Mouse (Mus musculus): ENCODE results near the gene Egln2. TPM values are rescaled to one million over a fixed set of nuclear protein-coding genes. Genes with fewer than 3 reads are reported as not detected.

Gene Egln2
- polyA plus RNA-seq (2012), result 4.2 and 5.2 TPM in 2 replicates

- Histone ChIP-seq H3K36me3 (ENCODE audit: control insufficient read depth) (peaks cover 41% of the 10 kb centered on the region), H3K27me3 (ENCODE audit: control insufficient read depth) (no peaks in the 10 kb centered on the region), H3K9me3 (ENCODE audit: control insufficient read depth, low read length) (no peaks in the 10 kb centered on the region), H3K4me3 (replicated peaks) (peak within 1 kb of the TSS; percentile 86), H3K4me1 (ENCODE audit: control insufficient read depth) (peaks cover 51% of the 10 kb centered on the region)
- TF ChIP-seq TAL1 (IDR thresholded peaks at IDR 0.05; ENCODE audit: low read length) (no peak), GATA1 (IDR thresholded peaks at IDR 0.05; ENCODE audit: low read length) (no peak)
These were observed at the start of gene Egln2 for GRCm38 (mm10) chr7:27166614-27167474. Gene Egln2 (minus strand): TSS chr7:27166802.

GRCm38 (mm10) chr7:27212626-27213025, 46.0 kb upstream of the Egln2 start:
- H3K4me3 ChIP-seq (replicated peaks), result no peak overlapping the region
- no peaks in the 10 kb centered on the region for H3K27me3 ChIP-seq (ENCODE audit: control insufficient read depth)
- H3K9me3 ChIP-seq (ENCODE audit: control insufficient read depth, low read length), result no peaks in the 10 kb centered on the region
- H3K4me1 ChIP-seq (ENCODE audit: control insufficient read depth), result no peaks in the 10 kb centered on the region
- TF ChIP-seq GATA1 (IDR thresholded peaks at IDR 0.05; ENCODE audit: low read length) (no peak), TAL1 (IDR thresholded peaks at IDR 0.05; ENCODE audit: low read length) (no peak)
- peaks cover 66% of the 10 kb centered on the region for H3K36me3 ChIP-seq (ENCODE audit: control insufficient read depth)

GRCm38 (mm10) chr7:27203730-27204449, 37.3 kb upstream of the Egln2 start:
- TF ChIP-seq GATA1 (IDR thresholded peaks at IDR 0.05; ENCODE audit: low read length) (no peak), TAL1 (IDR thresholded peaks at IDR 0.05; ENCODE audit: low read length) (no peak)
- Histone ChIP-seq H3K4me1 (ENCODE audit: control insufficient read depth) (no peaks in the 10 kb centered on the region; the same call in 1 of the 2 replicates), H3K4me3 (replicated peaks) (no peak overlapping the region), H3K9me3 (ENCODE audit: control insufficient read depth, low read length) (no peaks in the 10 kb centered on the region), H3K36me3 (ENCODE audit: control insufficient read depth) (peaks cover 52% of the 10 kb centered on the region), H3K27me3 (ENCODE audit: control insufficient read depth) (no peaks in the 10 kb centered on the region)

GRCm38 (mm10) chr7:27198779-27199178, 32.2 kb upstream of the Egln2 start:
- Histone ChIP-seq H3K4me3 (replicated peaks) (no peak overlapping the region), H3K4me1 (ENCODE audit: control insufficient read depth) (peaks cover 31% of the 10 kb centered on the region), H3K27me3 (ENCODE audit: control insufficient read depth) (no peaks in the 10 kb centered on the region), H3K9me3 (ENCODE audit: control insufficient read depth, low read length) (no peaks in the 10 kb centered on the region), H3K36me3 (ENCODE audit: control insufficient read depth) (peaks cover 32% of the 10 kb centered on the region)
- no peak for TF ChIP-seq GATA1 (IDR thresholded peaks at IDR 0.05; ENCODE audit: low read length)
- no peak for TF ChIP-seq TAL1 (IDR thresholded peaks at IDR 0.05; ENCODE audit: low read length)

- peaks cover 32% of the 10 kb centered on the region for H3K36me3 ChIP-seq (ENCODE audit: control insufficient read depth)
- H3K9me3 ChIP-seq (ENCODE audit: control insufficient read depth, low read length), result no peaks in the 10 kb centered on the region
- no peaks in the 10 kb centered on the region for H3K27me3 ChIP-seq (ENCODE audit: control insufficient read depth)
- no peak for TF ChIP-seq TAL1 (IDR thresholded peaks at IDR 0.05; ENCODE audit: low read length)
- TF ChIP-seq GATA1 (IDR thresholded peaks at IDR 0.05; ENCODE audit: low read length), result no peak
- no peak overlapping the region for H3K4me3 ChIP-seq (replicated peaks)
- peaks cover 35% of the 10 kb centered on the region for H3K4me1 ChIP-seq (ENCODE audit: control insufficient read depth)
These were observed 31.8 kb upstream of the Egln2 start for GRCm38 (mm10) chr7:27198355-27198754.

- Histone ChIP-seq H3K9me3 (ENCODE audit: control insufficient read depth, low read length) (no peaks in the 10 kb centered on the region), H3K36me3 (ENCODE audit: control insufficient read depth) (peaks cover 34% of the 10 kb centered on the region), H3K4me1 (ENCODE audit: control insufficient read depth) (peaks cover 35% of the 10 kb centered on the region), H3K4me3 (replicated peaks) (no peak overlapping the region), H3K27me3 (ENCODE audit: control insufficient read depth) (no peaks in the 10 kb centered on the region)
- TF ChIP-seq TAL1 (IDR thresholded peaks at IDR 0.05; ENCODE audit: low read length) (no peak), GATA1 (IDR thresholded peaks at IDR 0.05; ENCODE audit: low read length) (no peak)
These were observed 31.0 kb upstream of the Egln2 start for GRCm38 (mm10) chr7:27197634-27198033.

- H3K4me3 ChIP-seq (replicated peaks), result no peak overlapping the region
- TF ChIP-seq GATA1 (IDR thresholded peaks at IDR 0.05; ENCODE audit: low read length) (no peak), TAL1 (IDR thresholded peaks at IDR 0.05; ENCODE audit: low read length) (no peak)
- no peaks in the 10 kb centered on the region for H3K9me3 ChIP-seq (ENCODE audit: control insufficient read depth, low read length)
- H3K4me1 ChIP-seq (ENCODE audit: control insufficient read depth), result peaks cover 40% of the 10 kb centered on the region
- H3K36me3 ChIP-seq (ENCODE audit: control insufficient read depth), result peaks cover 34% of the 10 kb centered on the region
- H3K27me3 ChIP-seq (ENCODE audit: control insufficient read depth), result no peaks in the 10 kb centered on the region
These were observed 30.5 kb upstream of the Egln2 start for GRCm38 (mm10) chr7:27197136-27197535.

GRCm38 (mm10) chr7:27195681-27196611, 29.3 kb upstream of the Egln2 start, which contains the start of the genes BC024978 and Snrpa:
Gene BC024978 (plus strand): TSS chr7:27195781.
Gene Snrpa (minus strand): TSS chr7:27196271.
- Histone ChIP-seq H3K36me3 (ENCODE audit: control insufficient read depth) (peaks cover 43% of the 10 kb centered on the region), H3K27me3 (ENCODE audit: control insufficient read depth) (no peaks in the 10 kb centered on the region), H3K4me1 (ENCODE audit: control insufficient read depth) (peaks cover 40% of the 10 kb centered on the region), H3K9me3 (ENCODE audit: control insufficient read depth, low read length) (no peaks in the 10 kb centered on the region), H3K4me3 (replicated peaks) (peak within 1 kb of the TSS; percentile 95)
- TF ChIP-seq TAL1 (IDR thresholded peaks at IDR 0.05; ENCODE audit: low read length) (no peak), GATA1 (IDR thresholded peaks at IDR 0.05; ENCODE audit: low read length) (no peak)

All from erythroblast, embryonic 14.5 days (primary cell).